Mouse (Mus musculus) MEL (cell line): ENCODE measurements at regions not wholly inside any gene's neighbourhood (a gene's known extent, or its start where the extent isn't known, plus 50 kb on each side); places are given as distances from the start of the nearest gene placed in this dataset.

Experiments used
- CHD1 ChIP-seq: IDR thresholded peaks from 2 replicates; pipeline ENCODE4 v1.6.1; 2012; ENCODE audit warnings: low read depth, mild to moderate bottlenecking, inconsistent platforms, low read length, improper control_type of control experiment
- CTCF ChIP-seq, 3 experiments: IDR thresholded peaks in 2 of 3; conservative IDR thresholded peaks in 1 of 3; 2 replicates each; pipeline ENCODE4 v1.5.1; 2011 to 2012; ENCODE audit warnings: low read length in 3 of 3, low read depth in 2 of 3, mild to moderate bottlenecking in 2 of 3, improper control_type of control experiment in 1 of 3, inconsistent platforms in 1 of 3, mixed read lengths in 1 of 3, moderate library complexity in 1 of 3; ENCODE audit not compliant: control insufficient read depth in 1 of 3, insufficient read depth in 1 of 3, poor library complexity in 1 of 3, severe bottlenecking in 1 of 3
- ELF1 ChIP-seq: IDR thresholded peaks from 2 replicates; pipeline ENCODE4 v1.6.1; 2014; ENCODE audit warnings: low read depth, mild to moderate bottlenecking, inconsistent platforms, low read length, improper control_type of control experiment, moderate library complexity
- EP300 ChIP-seq, 2 experiments: IDR thresholded peaks; 2 replicates each; pipeline ENCODE4 v1.6.1; 2011; ENCODE audit warnings: improper control_type of control experiment in 2 of 2, low read length in 2 of 2, low read depth in 1 of 2, mild to moderate bottlenecking in 1 of 2
- ETS1 ChIP-seq: IDR thresholded peaks from 2 replicates; pipeline ENCODE4 v1.6.1; 2012; ENCODE audit warnings: low read depth, mild to moderate bottlenecking, inconsistent platforms, low read length, improper control_type of control experiment, moderate library complexity
- HCFC1 ChIP-seq: IDR thresholded peaks from 2 replicates; pipeline ENCODE4 v1.6.1; 2012; ENCODE audit warnings: low read depth, mild to moderate bottlenecking, inconsistent platforms, low read length, improper control_type of control experiment, moderate library complexity
- JUND ChIP-seq: IDR thresholded peaks from 2 replicates; pipeline ENCODE4 v1.6.1; 2011; ENCODE audit warnings: low read depth, mild to moderate bottlenecking, improper control_type of control experiment, low read length
- MAFK ChIP-seq: IDR thresholded peaks from 2 replicates; pipeline ENCODE4 v1.6.1; 2011; ENCODE audit warnings: low read depth, mild to moderate bottlenecking, low read length, improper control_type of control experiment, borderline replicate concordance
- NRF1 ChIP-seq: IDR thresholded peaks from 2 replicates; pipeline ENCODE4 v1.6.1; 2014; ENCODE audit warnings: low read depth, mild to moderate bottlenecking, inconsistent platforms, low read length, improper control_type of control experiment, moderate library complexity; ENCODE audit not compliant: poor library complexity, insufficient read depth, severe bottlenecking
- POLR2A ChIP-seq, 2 experiments: IDR thresholded peaks; 2 replicates each; pipeline ENCODE4 v1.6.1; 2011 to 2012; ENCODE audit warnings: low read length in 2 of 2, mild to moderate bottlenecking in 2 of 2, control low read depth in 1 of 2, improper control_type of control experiment in 1 of 2, low read depth in 1 of 2, moderate library complexity in 1 of 2; ENCODE audit not compliant: control insufficient read depth in 1 of 2, insufficient read depth in 1 of 2, poor library complexity in 1 of 2
- POLR2AphosphoS2 ChIP-seq: IDR thresholded peaks from 2 replicates; pipeline ENCODE4 v1.6.1; 2011; ENCODE audit warnings: low read length, improper control_type of control experiment
- RAD21 ChIP-seq: IDR thresholded peaks from 2 replicates; pipeline ENCODE4 v1.6.1; 2011; ENCODE audit warnings: mild to moderate bottlenecking, low read depth, low read length, improper control_type of control experiment
- SMC3 ChIP-seq: IDR thresholded peaks from 2 replicates; pipeline ENCODE4 v1.6.1; 2011; ENCODE audit warnings: low read depth, low read length, improper control_type of control experiment
- USF1 ChIP-seq: IDR thresholded peaks from 2 replicates; pipeline ENCODE4 v1.6.1; 2014; ENCODE audit warnings: low read depth, mild to moderate bottlenecking, inconsistent platforms, low read length, improper control_type of control experiment, moderate library complexity

DNA sequence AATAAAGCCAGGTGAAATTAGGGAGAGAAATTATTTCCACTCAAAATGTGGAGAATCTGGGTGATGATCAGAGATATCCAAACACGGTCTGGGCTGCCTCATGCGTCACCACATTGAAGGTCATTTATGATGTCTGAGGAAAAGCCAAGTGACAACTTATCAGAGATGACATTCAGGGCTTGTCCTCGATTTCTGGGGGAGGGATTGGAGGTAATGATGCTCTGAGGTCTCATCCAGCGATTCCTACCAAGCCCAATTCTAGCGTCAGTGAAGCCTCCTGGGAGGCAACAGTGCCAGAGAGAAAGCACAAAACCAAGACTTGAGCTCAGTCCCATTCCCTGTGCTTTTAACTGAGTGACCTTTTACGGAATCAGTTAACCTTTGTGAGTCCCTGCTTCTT, 79.5 kb upstream of the Zfand5 start:
- TF ChIP-seq SMC3 (no peak), NRF1 (no peak), HCFC1 (no peak), CTCF (IDR thresholded peaks at IDR 0.05 in 2 of 3, conservative IDR thresholded peaks at IDR 0.05 in 1 of 3; ENCODE audit: control insufficient read depth in 1 of 3, insufficient read depth in 1 of 3, low read depth in 2 of 3, low read length in 3 of 3, poor library complexity in 1 of 3, severe bottlenecking in 1 of 3) (no peak), POLR2A (IDR thresholded peaks at IDR 0.05; ENCODE audit: control insufficient read depth in 1 of 2, insufficient read depth in 1 of 2, low read depth in 1 of 2, low read length in 2 of 2, poor library complexity in 1 of 2) (no peak), POLR2AphosphoS2 (no peak), CHD1 (no peak), ETS1 (no peak), ELF1 (no peak), EP300 (IDR thresholded peaks at IDR 0.05; ENCODE audit: low read depth in 1 of 2, low read length in 2 of 2) (no peak), RAD21 (no peak), USF1 (no peak), JUND (no peak), MAFK (no peak)
